Mouse (Mus musculus) T-helper 2 cell (primary cell): ENCODE data around the gene Stat5a.

Experiments
- in situ Hi-C: fragments of 300-600 bp; cut with MboI, MseI; formaldehyde crosslinking; loops from one replicate; pipeline ENCODE4 v1.15.1; 2025; ENCODE audit warnings: high pct_unique_total_duplicates

Gene Stat5a

GRCm38 (mm10) chr11:100836923-100837702 is 22.0 kb upstream of the Stat5a start:
- in situ Hi-C loops: no loop called here

- in situ Hi-C loops: no loop called here
Measured at GRCm38 (mm10) chr11:100838894-100839293, 20.3 kb upstream of the Stat5a start.

- in situ Hi-C loops: no loop called here
Measured at GRCm38 (mm10) chr11:100839523-100839922, 19.6 kb upstream of the Stat5a start.

- in situ Hi-C loops: no loop called here
Measured at GRCm38 (mm10) chr11:100840866-100841265, 18.3 kb upstream of the Stat5a start.

- in situ Hi-C loops: no loop called here
Measured at GRCm38 (mm10) chr11:100842025-100842424, 17.1 kb upstream of the Stat5a start.

- in situ Hi-C loops: no loop called here
Measured at GRCm38 (mm10) chr11:100843070-100843669, 16.0 kb upstream of the Stat5a start.

- in situ Hi-C loops: no loop called here
Measured at GRCm38 (mm10) chr11:100844121-100844520, 15.0 kb upstream of the Stat5a start.

GRCm38 (mm10) chr11:100845793-100846192 is 13.4 kb upstream of the Stat5a start:
- in situ Hi-C loops: no loop called here

GRCm38 (mm10) chr11:100847572-100847971 is 11.6 kb upstream of the Stat5a start:
- in situ Hi-C loops: no loop called here

GRCm38 (mm10) chr11:100848080-100848479 is 11.1 kb upstream of the Stat5a start:
- in situ Hi-C loops: no loop called here

- in situ Hi-C loops: no loop called here
Measured at GRCm38 (mm10) chr11:100848789-100849379, 10.3 kb upstream of the Stat5a start.

GRCm38 (mm10) chr11:100849456-100850037 is 9.6 kb upstream of the Stat5a start:
- in situ Hi-C loops: no loop called here

- in situ Hi-C loops: no loop called here
Measured at GRCm38 (mm10) chr11:100850038-100850777, 8.9 kb upstream of the Stat5a start, which contains the start of gene Stat5b. Gene Stat5b (minus strand): TSS chr11:100850724.

- in situ Hi-C loops: no loop called here
Measured at GRCm38 (mm10) chr11:100850778-100851528, 8.2 kb upstream of the Stat5a start.

- in situ Hi-C loops: no loop called here
Measured at GRCm38 (mm10) chr11:100852088-100852487, 7.1 kb upstream of the Stat5a start.

GRCm38 (mm10) chr11:100853018-100853417 is 6.1 kb upstream of the Stat5a start:
- in situ Hi-C loops: no loop called here

GRCm38 (mm10) chr11:100854268-100854667 is 4.9 kb upstream of the Stat5a start:
- in situ Hi-C loops: no loop called here

- in situ Hi-C loops: no loop called here
Measured at GRCm38 (mm10) chr11:100855178-100855577, 4.0 kb upstream of the Stat5a start.

- in situ Hi-C loops: no loop called here
Measured at GRCm38 (mm10) chr11:100857960-100858359, 1.2 kb upstream of the Stat5a start.

- in situ Hi-C loops: no loop called here
Measured at GRCm38 (mm10) chr11:100859579-100860075, 476 bp downstream of the Stat5a start.
